Mouse (Mus musculus) G1E (cell line): ENCODE results near the gene Pde4d.

Experiments used
- CTCF ChIP-seq: IDR thresholded peaks from 2 replicates; pipeline ENCODE4 v1.5.1; 2012; ENCODE audit warnings: low read depth, low read length, inconsistent platforms, mixed read lengths
- GATA1 ChIP-seq: IDR thresholded peaks from 2 replicates; pipeline ENCODE4 v1.6.1; 2012; ENCODE audit warnings: borderline replicate concordance, low read length, inconsistent platforms, mixed read lengths

DNA sequence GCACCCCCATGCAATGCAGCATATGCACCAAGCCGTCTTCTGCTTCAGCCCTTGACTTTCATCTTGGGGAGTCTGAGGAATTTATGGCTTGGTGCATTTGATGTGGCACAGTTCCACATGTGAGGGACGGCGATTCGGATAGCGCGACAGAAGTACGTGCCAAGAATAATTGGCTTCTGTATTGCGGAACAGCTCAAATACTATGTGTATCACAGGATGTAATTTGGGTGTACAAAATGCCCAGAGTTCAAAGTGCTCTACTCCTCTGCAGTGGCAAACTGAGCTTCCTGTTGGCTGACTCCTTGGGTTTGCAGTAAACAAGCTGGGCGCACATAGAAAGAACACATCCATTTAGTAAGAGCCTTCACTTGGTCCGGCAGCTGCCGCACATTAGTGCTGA is 1387.7 kb downstream of the Pde4d start:
- TF ChIP-seq CTCF (no peak), GATA1 (no peak)
